Mouse (Mus musculus) MN1 (cell line): Measurements from ENCODE around the gene Gfi1b.

Experiments
- DNase-seq: peaks from one replicate; pipeline ENCODE4 v3.0.0-alpha.2; 2016; ENCODE audit warnings: low spot score

The Gfi1b gene

DNA sequence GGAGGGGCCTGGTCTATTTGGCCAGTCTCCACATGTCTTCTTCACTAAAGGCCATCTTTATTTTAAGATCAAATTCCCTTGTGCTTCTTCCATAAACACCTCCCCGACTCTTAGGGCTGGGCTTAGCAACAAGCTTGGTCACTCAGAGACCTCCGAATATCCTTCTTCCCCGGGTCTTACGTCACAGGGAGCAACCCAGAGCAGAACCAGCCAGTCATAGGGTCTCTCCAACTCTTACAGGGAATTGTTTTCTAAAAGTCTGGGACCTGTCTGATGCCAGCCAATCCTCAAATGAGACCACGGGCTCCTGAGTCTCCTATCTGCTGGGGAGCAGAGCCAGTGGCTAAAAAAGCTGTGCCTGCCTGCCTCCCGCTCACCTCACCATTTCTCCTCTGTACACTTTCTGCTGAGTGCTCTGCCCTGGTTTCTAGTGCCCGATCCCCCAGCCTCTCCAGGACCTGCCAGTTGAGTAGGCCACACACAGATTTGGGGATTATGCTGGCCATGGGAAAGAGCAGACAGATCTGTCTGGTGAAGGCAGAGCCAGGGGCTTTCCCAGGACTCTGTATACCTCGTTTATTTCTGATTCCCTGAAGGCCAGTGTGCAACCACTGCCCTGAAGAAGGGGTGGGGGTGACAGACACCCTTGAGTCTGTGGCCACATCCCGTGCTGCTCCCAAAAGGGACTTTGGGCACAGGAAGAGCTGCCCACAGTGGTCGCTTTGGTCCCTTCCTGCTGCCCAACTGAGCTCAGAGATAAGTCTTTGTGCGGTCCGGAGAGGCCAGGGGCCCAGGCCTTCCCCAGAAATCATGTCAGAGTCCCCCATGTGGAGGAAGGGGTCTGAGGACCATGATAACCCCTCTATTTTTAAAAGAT is 22.9 kb downstream of the Gfi1b start:
- DNase-seq: no peak

DNA sequence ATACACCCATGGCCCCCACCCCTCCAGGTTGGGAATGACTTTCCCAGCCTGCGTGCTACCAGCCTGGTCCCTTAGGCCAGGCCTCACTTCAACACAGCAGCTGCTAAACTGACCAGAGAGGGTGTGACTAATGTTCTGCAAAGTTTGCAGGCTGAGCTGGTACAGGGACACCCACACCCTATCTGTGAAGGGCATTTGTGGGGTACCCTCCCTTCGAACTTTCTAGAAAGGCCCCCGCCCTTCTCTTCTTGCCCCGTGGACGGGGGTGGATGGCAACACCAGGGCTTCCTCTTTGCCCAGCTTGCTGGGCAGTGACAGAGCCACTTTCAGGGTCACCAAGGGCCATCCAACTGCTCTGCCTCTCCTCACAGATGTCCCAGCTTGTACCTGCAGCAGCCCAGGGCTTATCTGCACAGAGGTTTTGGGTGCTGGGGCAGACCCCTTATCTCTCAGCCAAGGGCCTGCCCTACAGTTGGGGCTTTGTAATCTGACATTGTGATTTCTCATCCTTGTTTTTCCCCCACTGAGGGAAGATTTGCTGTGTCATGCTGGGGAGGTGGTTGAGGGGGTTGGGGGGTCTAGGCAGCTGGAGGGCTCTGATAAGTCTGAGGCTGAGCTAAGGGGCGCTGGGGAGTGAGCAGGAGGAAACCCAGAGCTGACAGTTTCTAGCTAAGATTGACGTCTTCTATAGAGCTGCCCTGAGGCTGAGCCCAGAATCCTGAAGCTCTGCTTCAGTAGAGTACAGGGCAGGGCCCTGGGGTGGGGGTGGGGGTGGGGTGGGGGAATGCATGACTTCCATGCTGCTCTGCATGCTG is 23.8 kb downstream of the Gfi1b start:
- no peak for DNase-seq

DNA sequence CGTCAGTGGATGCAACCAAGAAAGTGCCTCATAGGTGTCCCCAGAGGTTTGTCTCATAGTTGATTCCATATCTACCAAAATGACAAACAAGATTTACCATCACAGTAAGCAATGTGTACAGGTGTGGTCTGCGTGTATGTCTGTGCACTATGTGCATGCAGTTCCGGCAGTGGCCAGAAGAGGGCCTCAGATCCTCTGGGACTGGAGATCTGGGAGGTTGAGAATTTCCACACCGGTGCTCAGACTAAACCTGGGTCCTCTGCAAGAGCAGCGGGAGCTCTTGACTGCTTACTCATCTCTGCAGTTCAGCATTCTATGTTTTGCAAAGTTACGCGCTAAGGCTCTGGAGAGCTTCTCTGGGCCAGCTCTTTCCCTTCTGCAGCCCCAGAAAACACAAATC is 24.8 kb downstream of the Gfi1b start:
- no peak for DNase-seq

GRCm38 (mm10) chr2:28596021-28596420 is 25.8 kb downstream of the Gfi1b start:
- no peak for DNase-seq

DNA sequence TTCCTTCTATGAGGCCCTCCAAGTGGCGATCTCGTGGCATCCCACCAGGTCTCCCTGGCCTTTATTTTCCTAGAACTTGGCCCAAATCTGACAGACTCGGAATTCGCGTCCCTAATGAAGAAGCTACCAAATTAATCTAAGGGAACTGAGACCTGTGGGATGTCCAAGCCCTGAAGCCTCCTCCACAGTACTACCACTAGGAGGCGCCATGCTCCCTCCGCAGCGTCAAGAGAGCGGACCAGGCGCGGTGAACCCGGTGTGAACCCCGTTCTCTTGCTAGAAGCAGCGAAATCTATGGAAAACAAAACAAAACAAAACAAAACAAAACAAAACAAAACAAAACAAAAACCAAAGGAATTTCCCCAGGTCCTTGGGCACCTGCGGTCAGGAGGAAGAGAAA is 29.0 kb downstream of the Gfi1b start:
- no peak for DNase-seq

DNA sequence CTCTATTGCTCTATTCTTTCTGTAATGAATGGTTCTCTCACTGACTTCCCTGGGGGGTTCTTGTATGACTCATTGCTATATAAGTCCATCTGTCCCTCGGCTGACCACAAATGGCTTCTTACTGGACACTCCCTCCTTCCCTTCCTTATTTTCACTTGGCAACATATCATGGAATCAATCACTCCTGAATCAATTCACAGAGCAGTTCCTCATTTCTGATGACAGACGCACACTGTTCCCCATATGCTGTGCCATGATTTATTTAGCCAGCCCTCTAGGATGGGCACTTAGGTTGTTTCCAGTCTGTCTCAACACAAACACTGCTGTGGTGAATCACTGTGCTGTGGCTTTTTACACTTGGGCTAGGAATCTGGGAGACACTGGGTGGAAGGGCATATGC is 30.3 kb downstream of the Gfi1b start:
- DNase-seq: peak; percentile 34

DNA sequence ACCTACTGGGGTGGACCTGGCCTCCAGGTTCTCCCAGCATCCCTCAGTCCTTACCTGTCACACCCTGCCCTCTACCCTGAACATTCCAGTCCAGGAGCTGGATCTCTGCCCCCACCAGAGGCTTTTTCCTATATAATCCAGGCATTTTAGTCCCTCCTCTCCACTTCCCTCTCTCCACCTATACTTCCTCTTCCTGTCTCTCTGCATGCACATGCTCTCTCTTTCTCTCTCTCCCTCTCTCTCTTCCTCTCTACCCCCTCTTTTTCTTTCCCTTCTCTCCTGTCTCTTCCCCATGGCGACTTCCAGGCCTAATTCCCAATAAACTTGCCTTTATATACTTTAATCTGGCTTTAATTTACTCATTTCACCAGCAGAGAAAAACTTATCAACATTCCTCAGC is 33.2 kb downstream of the Gfi1b start:
- DNase-seq: no peak

DNA sequence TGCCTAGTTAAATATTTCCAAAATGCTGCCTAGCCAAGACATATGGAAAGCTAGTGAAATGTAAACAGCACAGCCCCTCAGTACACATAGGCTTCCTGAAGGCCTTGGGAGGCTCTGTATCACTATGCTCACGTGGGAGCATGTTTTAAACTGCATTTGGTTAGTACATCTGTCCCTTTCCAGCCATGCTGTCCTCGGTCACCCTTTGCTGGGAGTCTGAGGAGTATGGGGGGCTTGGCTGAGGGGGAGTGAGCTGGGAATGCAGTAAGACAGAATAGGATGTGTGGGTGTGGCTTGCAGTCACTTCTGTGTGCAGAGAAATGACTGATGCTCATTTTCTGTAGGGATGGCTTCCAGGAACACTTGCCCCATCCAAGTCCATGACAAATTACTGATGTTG is 36.1 kb downstream of the Gfi1b start:
- DNase-seq: no peak

- peak; percentile 89 for DNase-seq
These were observed 36.7 kb downstream of the Gfi1b start for GRCm38 (mm10) chr2:28585043-28585571.

DNA sequence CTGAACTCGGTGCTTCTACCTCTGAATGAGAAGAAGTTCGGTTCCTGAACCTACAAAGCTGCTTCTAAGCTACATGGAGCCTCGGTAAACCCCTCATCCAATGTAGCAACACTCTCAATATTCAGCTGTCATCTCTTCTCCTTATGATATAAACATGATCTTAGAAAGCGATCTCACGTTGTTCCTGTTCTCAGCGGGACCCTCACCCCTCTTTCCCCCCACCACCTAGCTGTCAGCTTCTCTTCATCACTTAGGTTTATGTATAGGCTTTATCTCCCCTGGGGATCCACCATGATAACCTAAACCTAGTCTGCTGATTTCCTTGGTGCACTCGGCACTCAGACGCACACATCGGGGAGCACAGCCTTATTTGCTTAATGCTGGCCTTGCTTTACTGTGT is 38.1 kb downstream of the Gfi1b start, which contains the start of gene Gtf3c5:
Gtf3c5 (minus strand) TSS at position 101 of the 400 bp plus-strand sequence.
- no peak for DNase-seq

DNA sequence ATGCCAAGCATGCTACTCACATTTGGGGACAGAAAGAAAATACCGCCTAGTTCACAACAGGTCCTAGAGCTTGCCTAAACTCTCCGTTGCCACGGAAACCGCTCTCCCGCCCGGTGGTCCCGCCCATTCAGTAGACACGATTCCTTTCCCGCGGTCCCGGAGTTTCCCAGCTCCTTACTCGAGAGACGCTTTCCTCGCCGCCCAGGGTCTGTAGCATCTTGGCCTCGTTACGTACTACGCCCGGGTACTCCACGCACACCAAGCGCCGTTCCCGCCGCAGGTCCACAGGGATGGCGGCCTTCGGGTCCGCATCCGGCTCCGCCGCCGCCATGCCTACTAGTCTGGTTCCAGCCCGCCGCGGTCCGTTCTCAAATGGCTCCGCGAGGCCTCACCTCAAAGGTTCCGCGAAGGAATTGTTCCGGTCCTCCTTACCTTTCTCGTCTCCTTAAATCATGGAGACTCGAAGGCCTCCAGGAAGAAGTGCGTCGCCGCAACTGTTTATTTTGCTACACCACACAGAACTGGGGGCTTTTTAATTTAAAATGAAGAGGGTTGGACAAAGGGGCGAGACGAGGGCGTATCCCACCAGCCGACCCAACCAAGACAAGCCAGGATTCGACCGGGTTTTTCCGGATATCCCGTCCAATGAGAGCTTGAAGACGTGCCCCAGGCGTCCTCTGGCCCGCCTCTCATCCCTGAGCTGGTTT is 39.0 kb downstream of the Gfi1b start:
- peak; percentile 90 for DNase-seq

GRCm38 (mm10) chr2:28578003-28578402 is 43.8 kb downstream of the Gfi1b start:
- DNase-seq: peak; percentile 45

- DNase-seq: no peak
These were observed 45.0 kb downstream of the Gfi1b start for GRCm38 (mm10) chr2:28576815-28577214.

GRCm38 (mm10) chr2:28575341-28575740 is 46.4 kb downstream of the Gfi1b start:
- no peak for DNase-seq

GRCm38 (mm10) chr2:28569903-28570302 is 51.9 kb downstream of the Gfi1b start:
- no peak for DNase-seq

- no peak for DNase-seq
These were observed 55.2 kb downstream of the Gfi1b start for GRCm38 (mm10) chr2:28566545-28566944.

DNA sequence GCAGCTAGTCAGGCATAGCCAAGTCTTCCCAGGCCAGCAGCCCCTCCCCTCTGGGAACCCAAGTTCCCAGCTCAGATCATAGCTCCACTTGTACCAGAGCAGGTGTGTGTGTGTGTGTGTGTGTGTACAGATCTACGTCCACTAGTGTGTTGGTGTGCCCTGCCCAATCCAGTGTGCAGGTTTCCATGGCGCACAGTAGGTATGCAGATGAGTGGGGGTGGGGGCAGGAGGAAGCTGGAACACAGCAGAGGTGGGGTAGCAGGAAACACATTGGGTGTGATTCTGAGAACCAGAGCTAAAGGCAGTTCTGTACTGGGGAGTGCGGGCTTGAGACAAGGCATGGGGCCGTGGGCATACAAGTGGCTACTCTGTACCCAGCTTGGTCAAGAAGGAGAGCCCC is 57.4 kb downstream of the Gfi1b start:
- no peak for DNase-seq

DNA sequence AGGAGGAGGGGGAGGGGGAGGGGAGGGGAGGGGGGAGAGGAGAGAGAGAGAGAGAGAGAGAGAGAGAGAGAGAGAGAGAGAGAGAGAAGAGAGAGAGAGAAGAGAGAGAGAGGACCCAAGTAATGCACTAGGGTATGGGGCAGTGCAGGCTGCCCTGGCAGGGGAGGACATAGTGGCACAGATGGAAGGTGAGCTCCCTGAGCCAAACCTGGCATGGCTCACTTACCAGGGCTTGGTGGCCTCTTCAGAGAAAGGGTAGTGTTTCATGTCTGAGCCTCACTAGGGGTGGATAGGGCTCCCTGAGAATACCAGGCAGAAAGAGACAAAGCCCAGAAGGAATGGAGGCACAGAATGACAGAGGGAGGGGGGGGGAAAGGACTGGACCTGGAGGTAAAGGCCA is 58.0 kb downstream of the Gfi1b start:
- DNase-seq: no peak

GRCm38 (mm10) chr2:28563303-28563702 is 58.5 kb downstream of the Gfi1b start, which contains the start of gene Cel:
Cel (minus strand) TSS chr2:28563403.
- DNase-seq: no peak
